ENCODE assay signal across 11 mouse cellular contexts in genomic region chr12:87278118-87278730, GRCm38 (mm10). TPM values are rescaled to one million over a fixed set of nuclear protein-coding genes. Genes with fewer than 3 reads are reported as not detected.
DNase-seq lines count a peak whose midpoint lies in the region; ATAC-seq lines count a peak whose summit lies in the region.
"Had no signal": no experiment of that assay in that cellular context is flagged by ENCODE, and none has a peak within 500 bp of the region (broad histone marks: within the 10 kb centered on the region; RNA-seq: fewer than 3 reads in every experiment).

No protein-coding gene starts in this region.

- H3K4me1 ChIP-seq in forebrain, embryonic 11.5 days (replicated peaks; ENCODE audit: control insufficient read depth, insufficient read depth, low read length): peaks cover 6% of the 10 kb centered on the region; the same call in 1 of the 2 replicates
- no peaks in the 10 kb centered on the region for H3K4me1 ChIP-seq in forebrain, embryonic 15.5 days
- H3K4me1 ChIP-seq in lung, embryonic 16.5 days (replicated peaks; ENCODE audit: control insufficient read depth, insufficient read depth, low read length): peaks cover 3% of the 10 kb centered on the region
- H3K4me1 ChIP-seq: neural tube, embryonic 13.5 days had no signal

- H3K36me3 ChIP-seq in forebrain, embryonic 11.5 days (ENCODE audit: control insufficient read depth, insufficient read depth, low read length): peaks cover 3% of the 10 kb centered on the region; the same call in 1 of the 2 replicates
- H3K36me3 ChIP-seq in forebrain, embryonic 15.5 days: peaks cover 31% of the 10 kb centered on the region
- peaks cover 24% of the 10 kb centered on the region for H3K36me3 ChIP-seq in lung, embryonic 16.5 days (ENCODE audit: control insufficient read depth, insufficient read depth, low read length)

- H3K9ac ChIP-seq in forebrain, embryonic 11.5 days (ENCODE audit: low read length): no peak overlapping the region
- H3K9ac ChIP-seq in forebrain, embryonic 15.5 days (replicated peaks): no peak overlapping the region
- no peak overlapping the region for H3K9ac ChIP-seq in lung, embryonic 16.5 days (ENCODE audit: low read length)
- H3K9ac ChIP-seq: embryonic facial prominence, embryonic 12.5 days; neural tube, embryonic 13.5 days had no signal

- H3K27me3 ChIP-seq in forebrain, embryonic 11.5 days (ENCODE audit: control insufficient read depth, insufficient read depth, low read length): no peaks in the 10 kb centered on the region
- no peaks in the 10 kb centered on the region for H3K27me3 ChIP-seq in forebrain, embryonic 15.5 days
- H3K27me3 ChIP-seq in lung, embryonic 16.5 days (ENCODE audit: control insufficient read depth, insufficient read depth, low read depth, low read length): no peaks in the 10 kb centered on the region
- H3K27me3 ChIP-seq: embryonic facial prominence, embryonic 12.5 days; neural tube, embryonic 13.5 days had no signal

- H3K27ac ChIP-seq in forebrain, embryonic 11.5 days (ENCODE audit: low read depth, low read length): no peak overlapping the region
- no peak overlapping the region for H3K27ac ChIP-seq in forebrain, embryonic 15.5 days (replicated peaks)
- no peak overlapping the region for H3K27ac ChIP-seq in lung, embryonic 16.5 days (ENCODE audit: low read length)
- H3K27ac ChIP-seq: embryonic facial prominence, embryonic 12.5 days; neural tube, embryonic 13.5 days had no signal

- intact Hi-C loops in heart, postnatal 14 days (cut with DNase I): no loop called here

- no peak overlapping the region for H3K4me3 ChIP-seq in forebrain, embryonic 11.5 days (ENCODE audit: low read depth, low read length)
- no peak overlapping the region for H3K4me3 ChIP-seq in forebrain, embryonic 15.5 days
- H3K4me3 ChIP-seq in lung, embryonic 16.5 days (ENCODE audit: low read length): no peak overlapping the region
- H3K4me3 ChIP-seq: embryonic facial prominence, embryonic 12.5 days; neural tube, embryonic 13.5 days had no signal

- H3K4me2 ChIP-seq in forebrain, embryonic 11.5 days (ENCODE audit: low read depth, low read length, severe bottlenecking): 0 out of 2 replicates have a peak overlapping the region, but pooled peaks have one; percentile 11
- H3K4me2 ChIP-seq in forebrain, embryonic 15.5 days (replicated peaks): no peak overlapping the region
- no peak overlapping the region for H3K4me2 ChIP-seq in lung, embryonic 16.5 days (ENCODE audit: low read depth, low read length)
- H3K4me2 ChIP-seq: embryonic facial prominence, embryonic 12.5 days; neural tube, embryonic 13.5 days had no signal

- DNase-seq in forebrain, embryonic 11.5 days (ENCODE audit: low spot score): no peak
- no peak for DNase-seq in lung, postnatal 14 days
- peak; percentile 9 to 37 for DNase-seq in heart, postnatal 14 days
- DNase-seq in retina, postnatal 1 day: peak; percentile 34
- DNase-seq in layer of hippocampus, adult 9-11 months: no peak
- no peak for DNase-seq in frontal cortex, postnatal 14 days (ENCODE audit: low spot score in 2 of 2)
- DNase-seq: thymus, postnatal 25 days had no signal

- 21% methylated on average over 6 of the region's 6 CpGs for WGBS in forebrain, embryonic 11.5 days
- 21% methylated on average over 6 of the region's 6 CpGs for WGBS in forebrain, embryonic 15.5 days
- WGBS in lung, embryonic 16.5 days: 10% methylated on average over 6 of the region's 6 CpGs

- no peaks in the 10 kb centered on the region for H3K9me3 ChIP-seq in forebrain, embryonic 11.5 days (ENCODE audit: control insufficient read depth, low read length)
- H3K9me3 ChIP-seq in forebrain, embryonic 15.5 days: no peaks in the 10 kb centered on the region
- no peaks in the 10 kb centered on the region for H3K9me3 ChIP-seq in lung, embryonic 16.5 days (ENCODE audit: control insufficient read depth, low read length)
- H3K9me3 ChIP-seq: embryonic facial prominence, embryonic 12.5 days; neural tube, embryonic 13.5 days had no signal

- ATAC-seq in forebrain, embryonic 11.5 days (replicated peaks; ENCODE audit: low FRiP score): no peak; the same call in 1 of the 2 replicates
- ATAC-seq in forebrain, embryonic 15.5 days (replicated peaks): no peak
- ATAC-seq in lung, embryonic 16.5 days (ENCODE audit: low read depth): peak; percentile 80

RNA-seq across cellular contexts. Expression of gene Ahsa1, which starts 11.9 kb away (rescaled TPM):
- polyA plus RNA-seq in forebrain, embryonic 11.5 days (2014; fragmentation: Nextera tagmentation; extraction: Ambion mirVana): 213 and 221 TPM in 2 replicates
- 216 and 226 TPM in 2 replicates for polyA plus RNA-seq in forebrain, embryonic 15.5 days (2015; fragmentation: Nextera tagmentation; extraction: Ambion mirVana)
- polyA plus RNA-seq in lung, embryonic 16.5 days (2015; fragmentation: Nextera tagmentation; extraction: Ambion mirVana): 202 and 207 TPM in 2 replicates
- total RNA-seq in heart, postnatal 14 days (2021): 100 to 1,000 TPM; 103 to 107 TPM

RNA-seq across cellular contexts. Expression of gene Vipas39, which starts 12.2 kb away (rescaled TPM):
- 61.0 and 63.3 TPM in 2 replicates for polyA plus RNA-seq in forebrain, embryonic 11.5 days (2014; fragmentation: Nextera tagmentation; extraction: Ambion mirVana)
- polyA plus RNA-seq in forebrain, embryonic 15.5 days (2015; fragmentation: Nextera tagmentation; extraction: Ambion mirVana): 72.3 and 77.1 TPM in 2 replicates
- polyA plus RNA-seq in lung, embryonic 16.5 days (2015; fragmentation: Nextera tagmentation; extraction: Ambion mirVana): 40.8 and 41.7 TPM in 2 replicates
- 10 to 100 TPM; 28.9 to 29.8 TPM for total RNA-seq in heart, postnatal 14 days (2021)

RNA-seq across cellular contexts. Expression of gene Ism2, which starts 21.3 kb away (rescaled TPM):
- 1.0 and 2.3 TPM in 2 replicates for polyA plus RNA-seq in forebrain, embryonic 11.5 days (2014; fragmentation: Nextera tagmentation; extraction: Ambion mirVana)
- polyA plus RNA-seq in forebrain, embryonic 15.5 days (2015; fragmentation: Nextera tagmentation; extraction: Ambion mirVana): 0.49 and 1.4 TPM in 2 replicates
- 0.92 and 1.0 TPM in 2 replicates for polyA plus RNA-seq in lung, embryonic 16.5 days (2015; fragmentation: Nextera tagmentation; extraction: Ambion mirVana)
- total RNA-seq in heart, postnatal 14 days (2021): under 1 TPM in 1 of 2 experiments, not detected in 1; 0.15 TPM

RNA-seq across cellular contexts. Expression of gene Noxred1, which starts 39.7 kb away (rescaled TPM):
- 1.1 and 1.6 TPM in 2 replicates for polyA plus RNA-seq in forebrain, embryonic 11.5 days (2014; fragmentation: Nextera tagmentation; extraction: Ambion mirVana)
- 0.92 and 1.2 TPM in 2 replicates for polyA plus RNA-seq in forebrain, embryonic 15.5 days (2015; fragmentation: Nextera tagmentation; extraction: Ambion mirVana)
- polyA plus RNA-seq in lung, embryonic 16.5 days (2015; fragmentation: Nextera tagmentation; extraction: Ambion mirVana): 0.55 and 0.57 TPM in 2 replicates
- total RNA-seq in heart, postnatal 14 days (2021): under 1 TPM; 0.33 to 0.66 TPM

Comparison
In these comparisons a context has a peak if more than half of its experiments do, and no peak if none do; other contexts are left out.
1. DNase-seq: peak in heart, postnatal 14 days (2 of 2) and retina, postnatal 1 day (single experiment); none in forebrain, embryonic 11.5 days (single experiment), lung, postnatal 14 days (single experiment), layer of hippocampus, adult 9-11 months (single experiment) and frontal cortex, postnatal 14 days (0 of 2).